Mouse (Mus musculus) mature B cell (primary cell): ENCODE measurements around the gene Asgr1.

Experiments used
- in situ Hi-C: fragments of 300-500 bp; cut with MboI; formaldehyde crosslinking; loops from 2 replicates; pipeline ENCODE4 v1.14.3; 2019

The Asgr1 gene

DNA sequence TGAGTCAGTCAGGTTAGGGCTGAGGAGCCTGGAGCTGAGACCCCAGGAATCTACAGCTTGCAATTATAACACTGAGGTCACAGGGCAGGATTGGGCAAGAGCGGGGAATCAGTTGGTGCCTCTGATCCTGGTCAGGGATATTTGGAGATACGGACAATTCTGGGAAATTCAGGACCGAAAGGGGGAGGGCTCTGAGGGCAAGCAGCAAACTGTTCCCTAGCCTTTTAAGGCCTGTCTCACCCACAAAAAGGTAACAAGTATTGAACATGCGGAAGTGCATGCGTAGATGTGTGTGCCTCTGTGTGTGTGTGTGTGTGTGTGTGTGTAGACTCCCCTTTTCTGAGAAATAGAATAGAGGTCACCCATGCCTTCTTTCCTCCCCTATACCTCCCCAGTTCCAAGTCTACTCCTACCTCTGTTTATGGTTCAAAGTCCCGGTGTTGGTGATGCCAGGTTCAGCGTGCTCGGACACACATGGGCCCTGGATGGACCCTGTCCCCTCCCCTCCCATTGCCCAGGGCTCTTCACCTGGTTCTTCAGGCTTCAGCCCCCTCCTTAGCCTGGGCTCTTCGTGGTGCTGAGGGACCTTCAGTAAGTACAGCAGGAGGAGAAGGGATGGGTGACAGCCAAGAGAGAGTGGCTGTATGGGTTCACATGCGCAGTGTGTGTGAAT lies at the start of gene Asgr1:
Asgr1 (plus strand) TSS at position 188 of the 673 bp plus-strand sequence.
- in situ Hi-C loops, result no loop called here

DNA sequence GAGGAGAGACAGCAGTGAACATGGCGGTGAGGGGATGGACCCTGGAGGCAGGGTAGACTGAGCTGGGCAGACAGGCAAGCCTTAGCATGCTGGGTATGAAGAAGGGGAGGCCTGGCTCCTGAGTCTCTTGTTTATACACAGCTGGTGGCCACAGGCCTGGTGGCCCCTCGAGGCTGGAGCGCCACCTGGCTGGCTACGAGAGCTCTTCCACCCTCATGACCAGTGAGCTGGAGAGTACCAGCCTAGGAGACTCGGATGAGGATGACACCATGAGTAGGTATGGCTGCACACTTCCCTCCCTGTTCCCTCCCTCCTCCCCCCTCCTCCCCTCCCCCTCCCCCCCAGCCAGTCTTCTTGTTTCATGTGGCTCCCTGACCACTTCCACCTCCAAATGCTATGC lies 48.4 kb upstream of the Asgr1 start:
- in situ Hi-C loops, result loop anchor here (25.0 kb wide), 1 partner anchor 657 kb away; the partner anchor contains the start of genes Eno3, Pfn1 and Spag7

DNA sequence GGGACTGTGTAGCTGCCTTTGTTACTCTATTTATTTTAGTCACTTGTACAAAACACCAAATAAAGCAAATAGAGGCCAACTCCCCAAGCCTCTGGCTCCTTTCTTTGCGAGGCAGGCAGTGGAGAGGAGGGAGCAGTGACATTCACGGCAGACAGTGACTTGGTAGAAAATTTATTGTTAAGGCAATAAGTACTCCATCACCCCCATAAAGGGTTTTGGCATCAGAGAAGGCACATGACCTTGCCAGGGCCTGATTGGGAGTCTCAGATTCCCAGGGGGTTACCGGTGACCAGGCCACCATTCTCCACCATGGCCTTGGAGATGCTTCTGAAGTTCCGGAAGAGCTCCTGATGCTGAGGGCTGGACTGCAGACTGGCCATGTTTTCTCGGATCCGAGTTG lies 43.9 kb upstream of the Asgr1 start:
- in situ Hi-C loops, result loop anchor here (25.0 kb wide), 1 partner anchor 652 kb away; the partner anchor contains the start of genes Eno3, Pfn1 and Spag7

DNA sequence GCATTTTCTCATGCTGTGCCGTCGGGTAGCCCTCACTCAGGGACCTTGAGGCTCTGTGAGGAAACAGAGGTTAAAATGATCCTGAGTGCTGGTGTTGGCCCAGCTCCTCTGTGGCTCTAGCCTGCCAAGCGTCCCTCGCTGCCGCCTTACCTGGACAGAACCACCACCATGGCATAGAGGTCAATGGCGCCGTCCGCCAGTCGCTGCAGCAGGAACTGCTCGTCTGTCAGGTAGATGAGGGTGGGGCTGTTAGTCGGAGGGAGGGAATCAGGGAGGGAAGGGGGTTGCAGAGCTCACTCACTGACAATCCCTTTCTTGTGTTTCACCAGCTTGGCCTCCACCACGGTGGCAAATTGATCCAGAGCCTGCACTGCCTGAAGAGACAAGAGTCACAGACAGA lies 43.3 kb upstream of the Asgr1 start:
- in situ Hi-C loops, result loop anchor here (25.0 kb wide), 1 partner anchor 652 kb away; the partner anchor contains the start of genes Eno3, Pfn1 and Spag7

DNA sequence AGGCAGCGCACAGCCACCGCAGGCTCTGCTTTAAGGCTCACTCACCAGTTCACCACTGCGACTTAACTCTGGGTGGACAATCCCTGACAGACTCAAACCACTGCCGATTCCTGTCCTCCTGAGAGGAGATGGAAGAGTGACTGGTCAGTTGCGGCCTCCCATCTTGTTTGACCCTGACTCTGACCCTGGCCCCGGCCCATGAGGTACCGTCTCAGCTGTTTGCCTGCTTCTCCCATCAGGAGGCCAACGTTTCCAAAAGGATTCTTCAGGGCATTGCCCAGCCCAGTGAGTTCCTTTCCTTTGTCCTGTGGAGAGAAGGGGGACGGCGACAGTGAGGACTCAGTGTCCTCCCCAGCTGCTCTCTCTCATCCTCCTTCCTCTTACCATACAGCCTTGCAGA lies 42.9 kb upstream of the Asgr1 start:
- in situ Hi-C loops, result loop anchor here (25.0 kb wide), 1 partner anchor 651 kb away; the partner anchor contains the start of genes Eno3, Pfn1 and Spag7

DNA sequence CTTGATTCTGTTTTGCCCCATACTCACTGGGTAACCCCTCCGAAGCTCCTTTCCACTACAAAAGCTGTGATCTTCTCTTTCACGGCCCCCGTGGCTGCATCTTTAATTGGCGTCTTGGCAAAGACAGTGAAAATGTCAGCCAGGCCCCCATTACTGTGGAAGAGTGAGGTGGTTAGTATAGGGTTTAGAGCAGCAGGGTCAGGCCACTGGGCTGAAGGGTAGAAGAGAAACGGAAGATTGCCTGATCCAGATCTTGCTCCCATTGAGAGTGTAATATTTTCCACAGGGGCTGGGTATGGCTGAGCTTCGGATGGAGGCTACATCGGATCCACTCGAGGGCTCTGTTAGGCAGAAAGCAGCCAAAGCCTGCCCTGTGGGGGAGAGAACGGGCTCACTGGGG lies 41.0 kb upstream of the Asgr1 start:
- in situ Hi-C loops, result loop anchor here (25.0 kb wide), 1 partner anchor 649 kb away; the partner anchor contains the start of genes Eno3, Pfn1 and Spag7

DNA sequence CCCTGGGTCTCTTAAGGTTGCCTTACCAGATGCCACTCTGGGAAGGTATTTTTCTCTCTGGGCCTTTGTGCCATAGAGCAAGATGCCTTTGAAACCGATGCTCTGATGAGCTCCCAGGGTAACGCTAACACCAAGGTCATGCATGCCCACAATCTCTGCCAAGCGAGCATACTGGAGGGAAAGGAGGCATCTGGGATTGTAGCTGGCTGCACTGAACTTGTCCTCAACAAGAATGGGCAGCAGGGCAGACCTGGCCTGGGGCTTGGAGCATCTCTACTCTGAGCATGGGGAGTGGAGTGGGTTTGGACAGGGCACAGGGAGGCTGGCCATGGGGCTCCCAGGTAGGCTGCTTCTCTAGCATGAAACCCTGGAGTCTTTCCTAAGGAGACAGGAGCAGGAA lies 40.5 kb upstream of the Asgr1 start:
- in situ Hi-C loops, result loop anchor here (25.0 kb wide), 1 partner anchor 649 kb away; the partner anchor contains the start of genes Eno3, Pfn1 and Spag7

DNA sequence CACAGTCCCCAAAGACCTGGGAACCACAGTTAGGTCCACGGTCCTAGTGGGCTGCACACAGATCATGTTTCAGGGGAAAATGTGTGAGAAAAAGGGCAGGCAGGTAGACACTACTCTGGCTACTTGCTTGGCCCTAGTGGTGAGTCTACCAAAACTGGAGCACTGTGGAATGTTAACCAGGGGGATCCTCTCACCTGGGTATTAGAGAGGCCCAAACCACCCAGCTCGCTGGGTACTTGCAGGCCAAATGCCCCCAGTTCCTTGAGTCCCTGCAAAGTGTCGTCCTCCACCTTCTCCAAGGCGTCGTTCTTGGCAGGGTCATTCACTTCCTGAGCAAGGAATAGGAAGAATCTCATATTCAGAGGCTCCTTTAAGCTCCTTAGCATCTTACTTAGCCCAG lies 39.8 kb upstream of the Asgr1 start:
- in situ Hi-C loops, result loop anchor here (25.0 kb wide), 1 partner anchor 648 kb away; the partner anchor contains the start of genes Eno3, Pfn1 and Spag7

DNA sequence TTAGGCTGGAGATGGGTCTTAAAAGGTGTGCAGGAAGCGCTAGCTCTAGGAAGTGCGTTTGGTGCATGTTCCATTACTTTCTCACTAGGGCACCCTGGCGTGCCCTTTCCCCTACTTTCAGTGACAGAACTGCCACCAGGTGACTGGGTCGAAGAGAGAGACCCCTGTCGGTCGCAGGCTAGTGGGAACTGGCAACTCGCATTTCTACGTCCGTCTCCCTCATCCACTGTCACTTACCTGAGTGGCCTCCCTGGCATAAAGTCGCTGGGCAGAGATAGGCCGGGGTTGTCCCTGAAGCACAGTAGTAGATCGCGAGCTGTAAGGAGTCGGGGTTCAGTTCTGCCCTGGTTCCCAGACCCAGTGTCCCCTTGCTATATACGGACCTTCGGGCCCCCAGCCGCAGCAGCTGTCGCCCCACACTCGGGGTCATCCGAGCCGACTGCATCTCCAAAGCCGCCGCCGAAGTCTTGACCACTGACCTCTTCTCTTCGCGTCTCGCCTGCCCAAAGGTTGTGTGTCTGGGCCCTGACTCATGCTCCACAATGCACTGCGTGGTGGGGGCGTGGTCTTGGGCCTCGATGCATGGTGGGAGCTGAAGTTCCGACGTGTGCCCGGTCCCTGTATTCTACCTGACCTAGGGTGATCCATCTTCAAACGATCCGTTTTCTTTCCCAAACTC lies 38.9 kb upstream of the Asgr1 start, which contains the start of gene Acadvl:
Acadvl (minus strand) TSS at position 532 of the 679 bp plus-strand sequence.
- in situ Hi-C loops, result loop anchor here (25.0 kb wide), 1 partner anchor 647 kb away; the partner anchor contains the start of genes Eno3, Pfn1 and Spag7

DNA sequence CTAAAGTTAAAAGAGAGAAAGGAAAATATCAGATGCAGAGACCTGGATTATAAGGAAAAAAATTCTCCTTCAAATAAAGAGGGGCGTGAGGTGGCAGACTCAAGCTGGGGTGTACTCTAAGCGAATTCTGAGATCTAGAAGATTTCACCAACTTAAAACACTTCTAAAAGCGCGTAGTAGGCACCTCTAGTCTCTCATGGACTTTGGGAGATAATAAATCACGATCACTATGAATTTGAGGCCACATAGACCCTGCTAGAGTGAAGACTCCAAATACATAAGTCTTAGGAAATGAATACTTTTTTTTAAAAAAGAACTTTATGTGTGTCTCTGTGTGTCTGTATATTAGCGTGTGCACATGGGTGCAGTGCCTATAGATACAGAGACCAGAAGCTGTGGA lies 38.2 kb upstream of the Asgr1 start:
- in situ Hi-C loops, result loop anchor here (25.0 kb wide), 1 partner anchor 647 kb away; the partner anchor contains the start of genes Eno3, Pfn1 and Spag7

DNA sequence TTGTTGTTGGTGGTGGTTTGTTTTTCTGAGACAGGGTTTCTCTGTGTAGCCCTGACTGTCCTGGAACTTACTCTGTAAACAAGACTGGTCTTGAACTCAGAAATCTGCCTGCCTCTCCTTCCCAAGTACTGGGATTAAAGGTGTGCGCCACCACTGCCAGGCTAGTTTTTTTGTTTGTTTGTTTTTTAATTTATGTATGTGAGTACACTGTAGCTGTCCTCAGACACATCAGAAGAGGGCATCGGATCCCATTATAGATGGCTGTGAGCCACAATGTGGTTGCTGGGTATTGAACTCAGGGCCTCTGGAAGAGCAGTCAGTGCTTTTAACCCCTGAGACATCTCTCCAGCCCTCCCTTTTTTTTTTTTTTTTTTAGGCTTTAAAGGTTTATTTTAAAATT lies 37.7 kb upstream of the Asgr1 start:
- in situ Hi-C loops, result loop anchor here (25.0 kb wide), 1 partner anchor 646 kb away; the partner anchor contains the start of genes Eno3, Pfn1 and Spag7

DNA sequence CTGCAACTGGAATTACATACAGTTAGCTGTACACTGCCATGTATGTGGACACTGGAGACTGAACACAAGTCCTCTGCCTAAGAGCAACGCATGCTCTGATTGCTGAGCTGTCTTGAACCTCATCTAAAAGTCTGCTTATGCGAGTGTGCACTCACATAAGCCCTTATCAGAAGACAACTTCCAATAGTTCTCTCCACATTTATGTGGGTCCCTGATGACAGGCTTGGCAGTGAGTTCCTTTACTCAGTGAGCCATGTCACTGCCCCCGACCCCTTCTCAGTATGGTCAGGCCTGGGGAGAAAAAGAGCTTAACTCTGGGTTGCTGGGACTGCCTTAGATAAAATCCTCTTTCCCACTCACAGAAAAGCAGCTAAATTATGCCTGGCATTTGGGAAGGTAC lies 37.2 kb upstream of the Asgr1 start, which contains the start of gene Dlg4:
Dlg4 (plus strand) TSS at position 274 of the 400 bp plus-strand sequence.
- in situ Hi-C loops, result loop anchor here (25.0 kb wide), 1 partner anchor 646 kb away; the partner anchor contains the start of genes Eno3, Pfn1 and Spag7

DNA sequence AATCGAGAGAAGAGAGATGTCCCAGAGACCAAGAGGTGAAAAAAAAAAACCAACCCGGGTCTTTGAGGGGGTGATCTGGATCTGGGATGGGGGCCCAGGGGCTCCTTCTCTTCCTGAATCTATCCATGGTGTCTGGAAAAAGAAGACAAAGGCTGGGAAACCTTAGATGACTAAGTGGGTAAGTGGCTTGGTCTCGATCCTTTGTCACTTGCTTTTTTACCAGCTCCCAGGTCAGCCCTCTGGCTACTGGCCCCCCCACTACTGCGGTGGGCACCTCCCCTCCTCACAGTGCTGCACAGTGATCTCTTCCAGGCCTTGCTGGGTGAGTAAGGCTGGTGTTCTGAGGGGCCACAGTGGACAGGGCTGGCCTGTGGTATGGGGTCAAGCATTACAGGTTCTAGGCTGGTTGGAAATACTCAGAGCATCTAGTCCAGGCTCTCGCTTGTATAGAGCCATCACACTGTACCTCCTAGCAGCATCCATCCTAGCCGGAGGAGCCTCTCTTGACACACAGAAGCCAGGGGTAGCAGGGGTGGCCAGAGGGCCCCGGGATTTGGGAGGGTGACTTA lies 36.6 kb upstream of the Asgr1 start:
- in situ Hi-C loops, result loop anchor here (25.0 kb wide), 1 partner anchor 645 kb away; the partner anchor contains the start of genes Eno3, Pfn1 and Spag7

DNA sequence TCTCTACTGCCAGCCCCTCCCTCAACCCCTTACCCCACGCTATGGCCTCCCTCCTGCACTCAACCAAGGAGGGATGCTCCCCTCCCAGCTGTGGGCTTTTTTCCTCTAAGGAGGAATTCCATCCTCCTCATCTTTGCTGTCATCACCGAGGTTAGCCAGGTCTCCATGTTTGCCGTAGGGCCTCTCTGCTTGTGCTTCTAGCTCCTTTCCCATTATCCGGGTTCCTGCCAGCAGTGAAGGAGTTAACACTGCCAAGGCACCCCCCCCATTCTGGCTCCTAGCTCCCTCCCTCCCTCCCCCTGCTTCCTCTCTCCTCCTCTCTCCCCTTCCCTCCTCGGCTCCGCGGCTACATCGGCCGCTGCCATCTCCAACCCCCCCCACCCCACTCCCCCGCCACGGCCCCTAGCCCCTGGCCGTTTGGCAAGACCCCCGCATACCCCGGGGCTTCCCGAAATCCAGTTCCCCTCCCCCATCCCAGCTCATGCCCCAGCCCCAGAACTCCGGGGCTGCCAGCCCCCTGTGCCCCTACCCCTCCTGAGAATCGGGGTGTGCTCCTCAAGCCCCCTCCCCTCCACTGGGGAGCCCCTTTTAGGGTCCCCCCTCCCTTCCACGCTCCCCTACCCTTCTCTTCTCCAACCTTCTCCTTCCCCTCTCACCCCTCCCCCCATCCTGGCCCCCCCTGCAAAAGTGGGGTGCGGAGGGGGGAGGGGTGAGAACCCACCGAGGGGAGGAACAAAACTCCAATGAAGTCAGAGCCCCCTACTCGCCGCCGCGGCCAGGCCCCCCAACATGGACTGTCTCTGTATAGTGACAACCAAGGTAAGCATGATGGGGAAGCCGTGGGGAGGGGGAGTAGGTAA lies 35.5 kb upstream of the Asgr1 start:
- in situ Hi-C loops, result loop anchor here (25.0 kb wide), 1 partner anchor 644 kb away; the partner anchor contains the start of genes Eno3, Pfn1 and Spag7

DNA sequence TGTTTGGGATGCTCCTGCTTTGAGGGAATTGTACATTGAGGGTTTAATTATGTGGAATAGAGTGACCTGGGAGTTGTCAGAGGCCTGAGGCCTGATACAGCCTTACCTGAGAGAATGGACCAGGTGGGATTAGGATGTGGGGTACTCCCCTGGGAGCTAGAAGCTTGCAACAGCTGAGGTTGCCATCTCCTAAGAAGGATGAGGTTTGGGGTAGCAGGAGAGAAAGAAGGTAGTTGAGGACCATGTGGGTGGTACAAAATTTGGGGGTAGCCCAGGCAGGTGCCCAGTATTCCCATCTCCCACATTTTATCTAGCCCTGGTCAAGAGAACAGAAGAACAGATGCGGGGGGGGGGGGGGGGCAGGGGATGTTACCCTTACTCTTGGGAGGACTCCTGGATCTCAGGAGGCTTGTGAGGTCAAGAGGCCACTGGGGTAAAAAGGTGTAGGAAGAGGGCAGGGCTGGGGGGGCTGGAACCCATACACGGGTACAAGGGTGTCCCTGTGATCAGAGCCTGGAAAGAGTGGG lies 34.3 kb upstream of the Asgr1 start:
- in situ Hi-C loops, result loop anchor here (25.0 kb wide), 1 partner anchor 643 kb away; the partner anchor contains the start of genes Eno3, Pfn1 and Spag7

DNA sequence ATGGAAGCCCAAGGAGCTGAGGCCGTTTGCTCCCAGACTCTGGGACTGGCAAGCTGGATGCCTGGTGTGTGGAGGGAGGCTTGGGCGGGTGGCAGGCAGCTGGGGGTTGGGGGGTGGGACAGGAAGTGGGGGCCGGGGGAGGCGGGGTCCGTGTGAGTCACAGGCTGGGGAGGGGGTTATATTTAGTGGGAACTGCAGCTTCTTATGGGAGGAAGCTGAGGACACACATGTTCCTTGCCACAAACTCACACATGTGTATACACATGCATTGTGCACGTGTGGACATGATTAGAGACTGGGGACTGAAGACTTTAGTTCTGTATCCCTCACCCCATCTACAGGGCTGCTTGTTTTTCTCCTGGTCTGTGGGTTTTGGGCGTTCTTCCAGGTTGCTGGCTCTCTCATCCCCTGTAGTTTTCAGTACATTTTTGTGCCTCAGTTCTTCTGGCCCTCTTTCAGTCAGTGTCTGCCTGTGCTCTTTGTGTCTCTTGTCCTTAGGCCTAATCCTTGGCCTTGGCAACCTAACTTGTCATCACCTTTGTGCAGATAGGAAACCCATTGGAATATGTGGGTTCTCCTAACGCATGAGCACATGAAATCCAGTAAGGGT lies 33.8 kb upstream of the Asgr1 start:
- in situ Hi-C loops, result loop anchor here (25.0 kb wide), 1 partner anchor 642 kb away; the partner anchor contains the start of genes Eno3, Pfn1 and Spag7

DNA sequence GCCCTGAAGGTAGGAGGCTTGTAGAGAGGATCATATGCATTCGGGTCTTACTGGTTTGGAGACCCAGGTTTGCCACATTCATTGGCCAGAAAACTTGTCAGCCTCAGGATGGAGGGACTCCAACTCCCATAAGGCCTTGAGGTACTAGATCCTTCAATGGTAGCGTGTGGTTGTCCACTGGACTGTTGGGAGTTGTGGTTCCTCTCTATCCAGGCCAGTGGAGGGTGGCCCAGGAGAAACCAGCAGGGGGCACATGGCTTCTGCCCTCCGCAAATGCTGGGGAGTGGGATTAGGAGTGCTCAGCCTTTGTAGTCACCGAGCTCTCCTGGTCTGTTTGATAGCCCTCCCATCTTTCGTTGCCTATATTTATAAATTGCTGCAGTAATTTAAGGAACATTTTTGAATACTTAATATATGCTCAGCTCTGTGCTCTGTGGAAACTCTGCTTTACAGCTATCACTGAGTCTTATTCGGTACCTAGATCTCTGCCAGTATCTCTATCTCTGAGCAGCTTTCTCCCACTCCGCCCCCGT lies 33.1 kb upstream of the Asgr1 start:
- in situ Hi-C loops, result loop anchor here (25.0 kb wide), 1 partner anchor 642 kb away; the partner anchor contains the start of genes Eno3, Pfn1 and Spag7

DNA sequence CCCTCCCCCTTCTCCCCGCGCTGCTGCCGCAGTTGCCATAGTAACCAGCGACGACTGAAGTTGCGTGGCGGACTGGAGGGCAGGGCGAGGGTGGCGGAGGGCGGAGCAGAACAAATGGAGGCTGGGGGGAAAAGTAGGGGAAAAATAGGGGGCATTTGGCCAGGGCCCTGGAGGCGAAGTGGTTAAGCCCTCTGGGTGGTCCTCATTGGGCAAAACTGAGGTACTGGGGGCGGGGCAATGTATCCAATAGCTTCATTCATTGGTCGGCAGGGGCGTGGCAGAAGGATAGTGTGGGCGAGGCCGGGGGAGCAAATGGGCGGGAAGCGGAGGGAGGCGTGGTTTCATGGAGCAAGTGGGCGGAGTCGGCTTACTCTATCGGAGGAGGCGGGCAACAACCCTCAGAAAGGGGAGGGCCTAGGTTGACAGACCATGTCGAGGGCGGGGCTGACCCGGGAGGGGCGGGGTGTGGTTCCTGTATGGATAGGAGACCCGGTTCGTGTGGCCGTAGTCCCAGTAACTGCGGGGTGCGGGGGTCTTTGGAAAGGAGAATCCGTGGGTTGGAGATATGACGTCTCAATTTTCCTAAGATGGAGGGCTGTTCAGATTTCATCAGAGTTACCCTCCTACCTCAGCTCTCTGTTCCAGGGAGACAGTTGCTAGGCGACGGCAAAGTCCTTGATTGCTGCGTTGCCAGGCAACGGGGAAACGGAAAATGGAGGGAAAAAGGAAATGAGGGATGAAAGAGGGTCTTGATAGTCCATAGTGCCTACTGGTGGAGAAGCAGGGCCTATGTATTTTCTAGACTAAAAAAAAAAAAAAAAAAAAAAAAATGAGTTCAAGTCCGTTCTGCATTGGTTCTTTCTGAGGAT lies 32.4 kb upstream of the Asgr1 start:
- in situ Hi-C loops, result loop anchor here (25.0 kb wide), 1 partner anchor 641 kb away; the partner anchor contains the start of genes Eno3, Pfn1 and Spag7
